Mouse (Mus musculus) limb, embryonic 14.5 days (tissue): ENCODE data around the gene Kctd14. TPM values are rescaled to one million over a fixed set of nuclear protein-coding genes. Genes with fewer than 3 reads are reported as not detected.
"Not testable (repeated sequence)": the region's sequence is repeated elsewhere in the genome, so short reads cannot be mapped to it uniquely, and the experiment has no call there.

Experiments
- ATAC-seq: fragments of 200-750 bp; cut with Nextera tagmentation; 2 replicates; pipeline ENCODE4 v1.8.0; 2017; ENCODE audit warnings: low read depth, moderate number of reproducible peaks, moderate TSS enrichment; ENCODE audit not compliant: low FRiP score
- DNase-seq: peaks from one replicate; pipeline ENCODE4 v3.0.0-alpha.2; 2015; ENCODE audit warnings: low spot score
- H3K27ac ChIP-seq: fragments of 300-500 bp; sonication (generic); replicated peaks from 2 replicates; pipeline ENCODE4 v1.5.1; 2014; ENCODE audit warnings: low read depth, mild to moderate bottlenecking, low read length, moderate library complexity, mixed read lengths
- H3K27me3 ChIP-seq: fragments of 300-500 bp; sonication (generic); 2 replicates; pipeline ENCODE4 v1.6.1; 2014; ENCODE audit warnings: low read length, mixed read lengths; ENCODE audit not compliant: control insufficient read depth, insufficient read depth
- H3K36me3 ChIP-seq: fragments of 300-500 bp; sonication (generic); 2 replicates; pipeline ENCODE4 v1.6.1; 2014; ENCODE audit warnings: mild to moderate bottlenecking, low read length, moderate library complexity, mixed read lengths; ENCODE audit not compliant: control insufficient read depth, insufficient read depth
- H3K4me1 ChIP-seq: fragments of 300-500 bp; sonication (generic); 2 replicates; pipeline ENCODE4 v1.6.1; 2014; ENCODE audit warnings: antibody characterized with exemption, low read length, mixed read lengths; ENCODE audit not compliant: control insufficient read depth, insufficient read depth
- H3K4me2 ChIP-seq: fragments of 300-500 bp; sonication (generic); replicated peaks from 2 replicates; pipeline ENCODE4 v1.6.1; 2014; ENCODE audit warnings: low read depth, mild to moderate bottlenecking, low read length, moderate library complexity; ENCODE audit not compliant: severe bottlenecking
- H3K4me3 ChIP-seq: fragments of 300-500 bp; sonication (generic); replicated peaks from 2 replicates; pipeline ENCODE4 v1.5.1; 2014; ENCODE audit warnings: low read length
- H3K9ac ChIP-seq: fragments of 300-500 bp; sonication (generic); 2 replicates; pipeline ENCODE4 v1.6.1; 2014; ENCODE audit warnings: mild to moderate bottlenecking, low read depth, low read length, moderate library complexity; ENCODE audit not compliant: severe bottlenecking
- H3K9me3 ChIP-seq: fragments of 300-500 bp; sonication (generic); 2 replicates; pipeline ENCODE4 v1.6.1; 2016; ENCODE audit warnings: low read length; ENCODE audit not compliant: control insufficient read depth
- POLR2A ChIP-seq: fragments of 200-500 bp; IDR thresholded peaks from 2 replicates; pipeline ENCODE4 v1.8.0; 2012; ENCODE audit warnings: inconsistent platforms, mild to moderate bottlenecking, moderate library complexity, borderline replicate concordance; ENCODE audit not compliant: insufficient read depth, insufficient read length; ENCODE audit errors: extremely low read depth
- WGBS: fragments of 180-500 bp; shearing (Covaris S2); extraction: QIAGEN DNeasy Blood & Tissue Kit; methylation state at CpG from one replicate; pipeline ENCODE4 v1.1.7; 2014; 5-methylcytosine and 5-hydroxymethylcytosine counted together
- polyA plus RNA-seq, 2 experiments: library from polyadenylated mRNA; depleted of rRNA in 1 of 2; stranded (reverse) in 1 of 2; unstranded in 1 of 2; fragments of >200 nt; fragmentation: Nextera tagmentation in 1 of 2; extraction: Ambion mirVana in 1 of 2; gene quantifications; 2 replicates each; pipeline versions ENCODE4 v1.2.1 to v1.2.3; 2012 to 2014

Kctd14 gene
- polyA plus RNA-seq (2012; rRNA removed) (3.2 and 5.1 TPM in 2 replicates), polyA plus RNA-seq (2014; fragmentation: Nextera tagmentation; extraction: Ambion mirVana) (2.6 and 3.2 TPM in 2 replicates)

GRCm38 (mm10) chr7:97451023-97451422 is at the start of gene Kctd14:
Kctd14 (plus strand) TSS chr7:97451323.
- not testable (repeated sequence) for H3K4me2 ChIP-seq, DNase-seq, H3K27me3 ChIP-seq, H3K9me3 ChIP-seq, H3K4me3 ChIP-seq, H3K27ac ChIP-seq, H3K36me3 ChIP-seq, ATAC-seq, H3K9ac ChIP-seq
- peaks cover 24% of the 10 kb centered on the region for H3K4me1 ChIP-seq
- WGBS, result 77% methylated on average over 2 of the region's 2 CpGs

GRCm38 (mm10) chr7:97407145-97407544 is 44.0 kb upstream of the Kctd14 start:
- DNase-seq (peak; percentile 14), ATAC-seq (peak; percentile 24; the same call in 1 of the 2 replicates)
- H3K9ac ChIP-seq, result no peak overlapping the region
- no peak for TF ChIP-seq POLR2A
- no peaks in the 10 kb centered on the region for H3K4me1 ChIP-seq
- H3K4me2 ChIP-seq, result no peak overlapping the region
- 86% methylated on average over 10 of the region's 10 CpGs for WGBS
- no peak overlapping the region for H3K4me3 ChIP-seq
- H3K36me3 ChIP-seq, result peaks cover 43% of the 10 kb centered on the region
- no peaks in the 10 kb centered on the region for H3K9me3 ChIP-seq
- no peaks in the 10 kb centered on the region for H3K27me3 ChIP-seq
- H3K27ac ChIP-seq, result no peak overlapping the region

- 84% methylated on average over 2 of the region's 2 CpGs for WGBS
- H3K9ac ChIP-seq, result no peak overlapping the region
- peaks cover 8% of the 10 kb centered on the region; the same call in 1 of the 2 replicates for H3K4me1 ChIP-seq
- TF ChIP-seq POLR2A, result no peak
- ATAC-seq, result no peak
- H3K4me2 ChIP-seq, result no peak overlapping the region
- no peak for DNase-seq
- H3K9me3 ChIP-seq, result no peaks in the 10 kb centered on the region
- H3K27ac ChIP-seq, result no peak overlapping the region
- peaks cover 38% of the 10 kb centered on the region for H3K36me3 ChIP-seq
- no peak overlapping the region for H3K4me3 ChIP-seq
- H3K27me3 ChIP-seq, result no peaks in the 10 kb centered on the region
Measured at GRCm38 (mm10) chr7:97411106-97411505, 40.0 kb upstream of the Kctd14 start.

- Histone ChIP-seq H3K9me3 (no peaks in the 10 kb centered on the region), H3K4me3 (no peak overlapping the region), H3K9ac (no peak overlapping the region), H3K36me3 (peaks cover 38% of the 10 kb centered on the region), H3K4me2 (no peak overlapping the region), H3K4me1 (peaks cover 8% of the 10 kb centered on the region; the same call in 1 of the 2 replicates), H3K27ac (no peak overlapping the region), H3K27me3 (no peaks in the 10 kb centered on the region)
- TF ChIP-seq POLR2A, result no peak
- DNase-seq, result no peak
- 76% methylated on average over 3 of the region's 3 CpGs for WGBS
- ATAC-seq, result no peak
Measured at GRCm38 (mm10) chr7:97411575-97411974, 39.5 kb upstream of the Kctd14 start.

- 86% methylated on average over 1 of the region's 1 CpGs for WGBS
- no peak for TF ChIP-seq POLR2A
- H3K4me3 ChIP-seq, result no peak overlapping the region
- H3K4me1 ChIP-seq, result peaks cover 8% of the 10 kb centered on the region; the same call in 1 of the 2 replicates
- ATAC-seq (no peak), DNase-seq (no peak)
- H3K9ac ChIP-seq, result no peak overlapping the region
- no peaks in the 10 kb centered on the region for H3K9me3 ChIP-seq
- H3K27me3 ChIP-seq, result no peaks in the 10 kb centered on the region
- H3K36me3 ChIP-seq, result peaks cover 25% of the 10 kb centered on the region
- H3K27ac ChIP-seq, result no peak overlapping the region
- no peak overlapping the region for H3K4me2 ChIP-seq
Measured at GRCm38 (mm10) chr7:97413981-97414380, 37.1 kb upstream of the Kctd14 start.

- WGBS, result 80% methylated on average over 1 of the region's 1 CpGs
- Histone ChIP-seq H3K9me3 (no peaks in the 10 kb centered on the region), H3K36me3 (peaks cover 21% of the 10 kb centered on the region), H3K27me3 (no peaks in the 10 kb centered on the region), H3K4me3 (no peak overlapping the region), H3K4me2 (no peak overlapping the region), H3K4me1 (peaks cover 8% of the 10 kb centered on the region; the same call in 1 of the 2 replicates), H3K27ac (no peak overlapping the region), H3K9ac (no peak overlapping the region)
- ATAC-seq (no peak), DNase-seq (no peak)
- no peak for TF ChIP-seq POLR2A
Measured at GRCm38 (mm10) chr7:97414426-97414825, 36.7 kb upstream of the Kctd14 start.
